Mouse (Mus musculus) cortical plate, adult 2 months (tissue): ENCODE measurements at regions not wholly inside any gene's neighbourhood (a gene's known extent, or its start where the extent isn't known, plus 50 kb on each side); places are given as distances from the start of the nearest gene placed in this dataset.

Experiments
- H3K27ac ChIP-seq: fragments of 200-500 bp; 2 replicates; pipeline ENCODE4 v1.5.1; 2012; ENCODE audit warnings: low read length, control low read depth, inconsistent platforms; ENCODE audit not compliant: insufficient read depth
- H3K4me1 ChIP-seq: fragments of 200-500 bp; 2 replicates; pipeline ENCODE4 v1.6.1; 2011; ENCODE audit warnings: low read length; ENCODE audit not compliant: control insufficient read depth, insufficient read depth
- H3K4me3 ChIP-seq: fragments of 200-500 bp; 2 replicates; pipeline ENCODE4 v1.5.1; 2011; ENCODE audit warnings: mild to moderate bottlenecking, low read length, control low read depth; ENCODE audit not compliant: insufficient read depth
- CTCF ChIP-seq: fragments of 200-500 bp; IDR thresholded peaks from 2 replicates; pipeline ENCODE4 v1.5.1; 2011; ENCODE audit warnings: mild to moderate bottlenecking, control low read depth, low read length; ENCODE audit not compliant: insufficient read depth; ENCODE audit errors: extremely low read depth
- POLR2A ChIP-seq: fragments of 200-500 bp; IDR thresholded peaks from 2 replicates; pipeline ENCODE4 v1.6.1; 2011; ENCODE audit warnings: mild to moderate bottlenecking, low read length, control low read depth; ENCODE audit not compliant: insufficient read depth; ENCODE audit errors: extremely low read depth

DNA sequence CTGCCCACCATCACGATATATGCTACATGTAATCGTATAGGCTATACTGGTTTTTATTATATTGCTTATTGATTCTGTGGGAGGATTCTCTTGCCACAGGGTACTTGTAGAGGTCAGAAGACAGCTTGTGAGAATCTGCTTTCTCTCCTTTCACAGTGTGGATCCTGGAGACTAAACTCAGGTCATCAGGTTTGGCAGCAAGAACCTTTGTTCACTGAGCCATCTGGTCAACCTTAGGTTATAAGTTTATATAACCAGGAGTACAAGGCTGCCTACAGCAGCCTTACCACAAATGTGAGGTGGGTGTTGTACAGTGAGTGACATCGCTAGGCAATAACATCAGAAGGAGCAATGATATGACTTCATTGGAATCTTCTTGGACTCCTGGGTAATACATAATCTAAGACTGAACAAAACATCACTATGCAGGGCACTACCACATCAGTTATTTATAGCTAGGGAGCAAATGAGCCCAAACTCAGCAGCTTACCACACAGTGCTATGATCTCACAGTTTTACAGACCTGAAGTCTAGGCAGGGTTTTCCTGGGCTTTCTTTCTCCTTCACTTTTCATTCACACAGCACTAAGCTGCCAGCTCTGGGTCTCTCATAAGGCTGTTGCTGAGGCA lies 89.0 kb downstream of the Gm815 start:
- no peak overlapping the region for H3K27ac ChIP-seq
- H3K4me1 ChIP-seq: peaks cover 3% of the 10 kb centered on the region; the same call in 1 of the 2 replicates
- H3K4me3 ChIP-seq: no peak overlapping the region
- no peak for TF ChIP-seq CTCF
- no peak for TF ChIP-seq POLR2A

DNA sequence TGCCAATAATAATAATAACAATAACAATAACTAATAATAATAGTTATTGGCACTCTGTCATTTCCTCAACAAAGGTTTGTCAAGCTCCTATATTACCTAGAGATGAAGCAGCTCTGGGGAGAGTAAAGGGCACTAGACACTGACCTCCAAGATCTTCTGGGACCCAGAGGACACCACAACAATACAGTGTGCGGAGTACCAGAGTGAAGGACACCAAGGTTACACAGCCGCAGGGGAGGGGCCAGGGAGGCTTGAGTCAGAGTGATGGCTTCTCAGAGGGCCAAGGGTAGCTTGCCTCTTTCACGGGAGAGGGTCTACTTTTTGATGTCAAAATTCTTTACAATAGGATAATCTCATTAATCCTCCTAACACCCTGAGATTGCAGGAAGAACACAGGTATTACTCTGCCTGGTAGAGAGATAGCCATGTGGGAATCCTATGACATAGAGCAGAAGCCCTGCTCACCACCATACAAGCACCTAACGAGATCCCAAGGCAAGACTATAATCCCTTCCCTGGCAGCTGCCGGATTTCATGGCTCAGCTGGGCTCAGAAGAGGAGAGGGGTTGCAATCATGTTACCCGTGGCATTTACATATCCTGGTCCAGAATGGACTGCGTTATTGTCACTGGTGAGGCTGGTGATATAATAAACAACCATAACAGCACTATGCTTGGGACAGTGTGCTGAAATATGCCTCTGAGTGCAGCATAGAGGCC lies 91.1 kb downstream of the Gm815 start:
- H3K4me1 ChIP-seq: peaks cover 3% of the 10 kb centered on the region; the same call in 1 of the 2 replicates
- TF ChIP-seq POLR2A (no peak), CTCF (no peak)
- H3K4me3 ChIP-seq: no peak overlapping the region
- H3K27ac ChIP-seq: no peak overlapping the region

DNA sequence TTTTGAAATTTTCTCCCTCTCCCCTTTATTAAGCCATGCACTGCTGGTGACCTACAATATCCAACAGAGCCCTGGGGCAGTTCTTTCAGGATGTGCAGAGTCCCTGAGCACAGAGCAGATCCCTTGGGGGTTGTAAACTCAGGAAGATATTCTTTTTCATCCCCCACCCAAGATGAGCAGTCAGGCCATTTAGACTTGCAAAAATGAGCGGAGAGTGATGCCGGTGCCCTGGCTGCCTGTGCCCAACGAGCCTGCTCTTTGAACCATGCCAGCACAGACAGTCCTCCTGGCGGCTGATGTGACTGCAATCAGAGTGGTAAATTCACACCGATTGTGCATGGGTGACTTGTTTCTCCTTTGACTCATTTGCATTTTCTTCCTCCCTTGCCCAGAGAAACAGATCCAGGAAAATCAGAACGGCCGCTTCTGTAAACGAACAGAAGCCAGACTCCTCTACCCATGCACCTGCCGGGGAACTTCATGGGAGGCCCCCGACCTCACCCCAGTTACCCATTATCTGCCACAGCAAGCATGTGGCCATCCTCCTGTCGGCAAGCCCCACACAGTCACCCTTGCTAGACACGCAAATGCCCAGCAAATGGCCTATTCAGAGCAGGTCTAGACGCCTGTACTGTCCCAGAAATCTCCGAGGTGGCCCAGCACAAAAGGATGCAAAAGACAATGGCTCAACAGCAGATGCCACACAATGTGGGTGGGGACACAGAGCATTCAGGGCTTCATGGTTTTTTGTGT lies 92.4 kb downstream of the Gm815 start:
- peaks cover 3% of the 10 kb centered on the region; the same call in 1 of the 2 replicates for H3K4me1 ChIP-seq
- no peak overlapping the region for H3K27ac ChIP-seq
- TF ChIP-seq CTCF (no peak), POLR2A (no peak)
- no peak overlapping the region for H3K4me3 ChIP-seq

DNA sequence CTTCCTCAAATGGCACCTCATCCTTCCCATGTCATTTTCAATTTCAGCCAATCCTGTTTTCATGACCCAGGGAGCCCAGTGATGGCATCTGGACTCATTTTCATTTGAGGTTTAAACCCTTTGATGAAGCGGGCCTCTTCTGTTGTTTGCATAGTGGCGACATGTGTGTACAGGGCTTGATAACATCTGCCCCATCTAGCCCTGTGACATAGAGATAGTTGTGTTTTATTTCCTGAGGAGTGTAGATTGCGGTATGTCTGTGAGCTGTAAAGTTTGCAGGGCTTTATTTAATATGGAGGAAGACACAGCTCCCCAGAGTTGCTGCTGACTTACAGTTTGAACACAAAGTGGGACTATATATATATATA lies 92.9 kb downstream of the Gm815 start:
- TF ChIP-seq CTCF (no peak), POLR2A (no peak)
- no peak overlapping the region for H3K27ac ChIP-seq
- peaks cover 3% of the 10 kb centered on the region; the same call in 1 of the 2 replicates for H3K4me1 ChIP-seq
- H3K4me3 ChIP-seq: no peak overlapping the region

DNA sequence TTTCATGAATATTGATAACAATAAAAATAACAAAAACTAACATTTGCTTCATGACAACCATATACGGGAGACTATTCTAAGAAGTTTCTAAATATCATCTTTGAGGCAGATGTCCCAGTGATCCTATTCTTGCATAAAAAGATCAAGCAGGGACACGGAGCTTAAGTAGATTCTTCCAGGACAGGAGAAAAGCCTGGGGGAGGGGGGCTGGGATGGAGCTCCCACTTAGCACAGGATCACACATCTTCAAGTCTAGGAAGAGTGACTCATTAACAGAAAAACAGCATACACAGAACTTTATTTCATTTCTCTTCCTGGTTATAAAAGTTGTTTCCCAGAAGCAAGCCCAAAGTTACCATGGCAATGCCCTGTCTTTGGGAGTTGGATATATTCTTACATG lies 93.6 kb downstream of the Gm815 start:
- H3K4me1 ChIP-seq: peaks cover 3% of the 10 kb centered on the region; the same call in 1 of the 2 replicates
- H3K27ac ChIP-seq: no peak overlapping the region
- TF ChIP-seq POLR2A (no peak), CTCF (no peak)
- no peak overlapping the region for H3K4me3 ChIP-seq

DNA sequence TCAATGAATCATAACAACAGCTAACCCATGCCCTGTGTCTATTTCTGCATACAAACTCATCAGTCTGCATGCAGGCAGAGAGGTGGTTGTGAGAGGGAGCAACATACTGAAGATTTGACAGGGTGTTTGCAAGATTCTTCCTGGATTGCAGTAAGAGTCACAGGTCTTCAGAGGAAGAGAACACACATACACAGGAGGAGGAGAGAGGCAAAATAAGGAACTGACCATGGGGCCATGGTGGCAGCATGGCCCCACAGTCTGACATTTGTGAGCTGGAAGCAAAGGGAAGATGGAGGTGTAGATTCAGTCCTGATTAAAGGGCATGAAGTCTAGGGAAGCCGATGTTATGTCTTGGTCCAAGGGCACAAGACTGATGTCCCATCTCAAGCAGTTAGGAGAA lies 101.0 kb downstream of the Gm815 start:
- Histone ChIP-seq H3K27ac (peak overlapping the region; percentile 50; the same call in 1 of the 2 replicates), H3K4me3 (no peak overlapping the region), H3K4me1 (peaks cover 7% of the 10 kb centered on the region)
- TF ChIP-seq CTCF (no peak), POLR2A (no peak)

DNA sequence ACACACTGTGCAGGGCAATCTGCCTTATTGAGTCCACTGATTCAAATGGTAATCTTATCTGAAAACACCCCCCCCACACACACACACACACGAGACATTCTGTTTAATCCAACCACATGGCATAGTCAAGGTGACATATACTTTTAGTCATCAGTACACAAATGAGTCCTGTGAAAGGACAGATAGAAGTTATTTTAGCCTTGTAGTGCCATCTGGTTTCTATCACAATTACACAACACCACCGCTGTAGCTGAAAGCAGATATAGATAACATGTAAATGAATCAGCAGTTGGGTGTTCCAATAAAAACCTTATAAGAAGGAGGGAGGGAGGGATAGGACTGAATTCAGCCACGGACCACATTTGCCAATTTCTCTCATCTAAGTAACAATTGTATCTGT lies 101.5 kb downstream of the Gm815 start:
- no peak overlapping the region for H3K4me3 ChIP-seq
- peaks cover 7% of the 10 kb centered on the region for H3K4me1 ChIP-seq
- no peak for TF ChIP-seq POLR2A
- TF ChIP-seq CTCF: no peak
- peak overlapping the region; percentile 35; the same call in 1 of the 2 replicates for H3K27ac ChIP-seq

DNA sequence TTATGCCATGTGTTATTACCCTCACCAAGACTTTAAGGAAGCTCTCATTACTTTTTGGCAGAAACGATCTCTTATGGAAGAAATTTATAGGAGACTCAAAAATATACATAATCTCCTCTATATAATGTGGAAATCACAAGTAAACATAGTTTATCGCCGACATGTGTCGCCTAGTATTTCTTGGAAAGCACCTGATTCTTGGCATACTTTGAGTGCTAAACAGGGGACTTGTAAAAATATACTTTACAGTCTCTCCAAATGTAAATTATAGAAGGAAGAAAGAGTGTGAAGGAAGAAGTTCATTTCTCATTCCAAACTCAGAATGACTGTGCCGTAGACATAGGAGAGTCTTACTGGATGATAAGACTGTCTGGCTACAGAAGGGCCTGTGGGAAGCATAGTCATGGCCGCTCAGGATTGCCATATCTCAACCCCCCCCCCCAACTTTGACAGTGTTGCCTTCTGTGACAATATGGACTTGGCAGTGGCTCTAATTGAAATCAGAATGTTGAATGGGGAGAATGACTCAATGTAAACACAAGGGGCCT lies 102.3 kb downstream of the Gm815 start:
- Histone ChIP-seq H3K4me3 (no peak overlapping the region), H3K4me1 (peaks cover 7% of the 10 kb centered on the region), H3K27ac (no peak overlapping the region)
- TF ChIP-seq POLR2A: no peak
- TF ChIP-seq CTCF: no peak

DNA sequence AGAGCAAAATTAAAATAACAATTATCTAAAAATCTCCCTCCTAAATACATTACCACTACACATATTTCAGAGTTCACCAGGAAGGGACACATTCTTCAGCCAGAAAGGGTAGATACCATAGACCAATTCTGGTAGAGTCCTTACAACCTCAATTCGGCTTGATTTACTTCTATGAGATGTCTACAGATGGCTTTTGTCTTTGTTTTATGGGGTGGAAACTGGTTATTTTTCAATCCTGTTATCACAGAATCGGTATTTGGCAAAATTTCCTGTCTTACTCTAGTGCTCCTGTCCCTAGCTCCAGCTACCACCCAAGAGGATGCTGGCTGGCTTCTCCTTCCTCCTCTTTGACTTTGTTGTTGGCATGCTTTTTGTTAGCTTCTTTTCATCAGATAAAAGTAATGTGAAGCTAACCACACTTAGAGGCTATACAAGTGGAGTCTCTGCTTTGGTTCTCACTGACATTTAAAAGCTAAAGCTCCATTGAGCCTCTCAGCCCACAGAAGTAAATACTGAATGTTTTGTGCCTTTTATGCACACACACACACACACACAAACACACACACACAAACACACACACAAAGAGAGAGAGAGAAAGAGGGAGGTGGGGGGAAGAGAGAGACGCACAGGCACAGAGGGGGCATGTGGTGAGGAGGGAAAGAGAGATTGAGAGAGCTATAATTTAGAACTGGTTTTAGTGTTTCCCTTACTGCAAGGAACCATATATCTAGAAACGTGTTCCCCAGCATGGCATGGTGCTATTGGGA lies 109.1 kb downstream of the Gm815 start:
- no peaks in the 10 kb centered on the region for H3K4me1 ChIP-seq
- H3K27ac ChIP-seq: no peak overlapping the region
- no peak overlapping the region for H3K4me3 ChIP-seq
- TF ChIP-seq POLR2A: no peak
- TF ChIP-seq CTCF: no peak
